Mouse (Mus musculus) CH12.LX (cell line): ENCODE data around the gene Stbd1.

Experiments used
- CTCF ChIP-seq, 2 experiments: IDR thresholded peaks in 1 of 2; conservative IDR thresholded peaks in 1 of 2; 2 replicates each; pipeline ENCODE4 v1.5.1; 2011 to 2012; ENCODE audit warnings: low read depth in 2 of 2, low read length in 2 of 2, improper control_type of control experiment in 1 of 2, inconsistent platforms in 1 of 2, mild to moderate bottlenecking in 1 of 2, moderate library complexity in 1 of 2
- ETS1 ChIP-seq: conservative IDR thresholded peaks from 2 replicates; pipeline ENCODE4 v1.6.1; 2012; ENCODE audit warnings: low read depth, mild to moderate bottlenecking, inconsistent platforms, low read length, improper control_type of control experiment, moderate library complexity
- JUND ChIP-seq: conservative IDR thresholded peaks from 2 replicates; pipeline ENCODE4 v1.6.1; 2011; ENCODE audit warnings: low read depth, low read length, improper control_type of control experiment
- POLR2A ChIP-seq: IDR thresholded peaks from 2 replicates; pipeline ENCODE4 v1.6.1; 2011; ENCODE audit warnings: low read depth, mild to moderate bottlenecking, improper control_type of control experiment, low read length
- POLR2AphosphoS2 ChIP-seq: IDR thresholded peaks from 2 replicates; pipeline ENCODE4 v1.6.1; 2011; ENCODE audit warnings: low read depth, low read length, improper control_type of control experiment
- RAD21 ChIP-seq: IDR thresholded peaks from 2 replicates; pipeline ENCODE4 v1.6.1; 2011; ENCODE audit warnings: low read depth, mild to moderate bottlenecking, low read length, improper control_type of control experiment, moderate library complexity
- SMC3 ChIP-seq: IDR thresholded peaks from 2 replicates; pipeline ENCODE4 v1.6.1; 2011; ENCODE audit warnings: low read depth, low read length, improper control_type of control experiment
- TCF12 ChIP-seq: IDR thresholded peaks from 2 replicates; pipeline ENCODE4 v1.6.1; 2014; ENCODE audit warnings: low read depth, mild to moderate bottlenecking, inconsistent platforms, low read length, improper control_type of control experiment
- USF1 ChIP-seq: IDR thresholded peaks from 2 replicates; pipeline ENCODE4 v1.6.1; 2014; ENCODE audit warnings: low read depth, mild to moderate bottlenecking, inconsistent platforms, low read length, improper control_type of control experiment
- ZNF384 ChIP-seq: IDR thresholded peaks from 2 replicates; pipeline ENCODE4 v1.6.1; 2012; ENCODE audit warnings: low read depth, low read length, improper control_type of control experiment, inconsistent platforms

GRCm38 (mm10) chr5:92571232-92571631 lies 31.6 kb upstream of the Stbd1 start:
- TF ChIP-seq CTCF (conservative IDR thresholded peaks at IDR 0.05 in 1 of 2, IDR thresholded peaks at IDR 0.05 in 1 of 2; ENCODE audit: low read depth in 2 of 2, low read length in 2 of 2) (no peak), ZNF384 (no peak), POLR2AphosphoS2 (no peak), SMC3 (no peak), JUND (no peak), RAD21 (no peak), TCF12 (no peak), POLR2A (no peak), USF1 (no peak), ETS1 (no peak)
